Mouse (Mus musculus): Measurements from ENCODE around the gene Chd2.
"Not testable (repeated sequence)": the region's sequence is repeated elsewhere in the genome, so short reads cannot be mapped to it uniquely, and the experiment has no call there.

The Chd2 gene

GRCm38 (mm10) chr7:73520231-73520630 is 21.4 kb downstream of the Chd2 start:
- DNase-seq (ENCODE audit: inconsistent ontology term) = no peak

- no peak for DNase-seq (ENCODE audit: inconsistent ontology term)
These were observed 22.4 kb downstream of the Chd2 start for GRCm38 (mm10) chr7:73519060-73519796.

DNA sequence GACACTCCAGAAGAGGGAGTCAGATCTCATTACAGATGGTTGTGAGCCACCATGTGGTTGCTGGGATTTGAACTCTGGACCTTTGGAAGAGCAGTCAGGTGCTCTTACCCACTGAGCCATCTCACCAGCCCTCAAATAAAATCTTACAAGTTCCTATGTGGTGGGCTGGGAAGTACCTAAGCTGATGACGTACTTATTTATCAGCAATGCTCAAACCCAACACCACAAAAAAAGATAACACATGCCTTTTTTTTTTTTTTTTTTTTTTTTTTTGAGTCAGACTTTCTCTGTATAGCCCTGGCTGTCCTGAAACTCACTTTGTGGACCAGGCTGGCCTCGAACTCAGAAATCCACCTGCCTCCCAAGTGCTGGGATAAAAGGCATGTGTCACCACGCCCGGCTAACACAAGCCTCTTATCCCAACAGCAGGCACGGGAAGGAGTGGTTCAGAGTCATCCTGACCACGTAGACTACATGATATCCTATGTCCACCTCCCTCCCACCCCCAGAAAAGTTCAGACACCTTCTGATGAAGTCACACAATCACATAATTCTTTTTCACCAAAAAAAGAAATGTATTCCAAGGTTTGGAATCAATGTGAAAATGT is 23.2 kb downstream of the Chd2 start:
- not testable (repeated sequence) for DNase-seq (ENCODE audit: inconsistent ontology term)

DNA sequence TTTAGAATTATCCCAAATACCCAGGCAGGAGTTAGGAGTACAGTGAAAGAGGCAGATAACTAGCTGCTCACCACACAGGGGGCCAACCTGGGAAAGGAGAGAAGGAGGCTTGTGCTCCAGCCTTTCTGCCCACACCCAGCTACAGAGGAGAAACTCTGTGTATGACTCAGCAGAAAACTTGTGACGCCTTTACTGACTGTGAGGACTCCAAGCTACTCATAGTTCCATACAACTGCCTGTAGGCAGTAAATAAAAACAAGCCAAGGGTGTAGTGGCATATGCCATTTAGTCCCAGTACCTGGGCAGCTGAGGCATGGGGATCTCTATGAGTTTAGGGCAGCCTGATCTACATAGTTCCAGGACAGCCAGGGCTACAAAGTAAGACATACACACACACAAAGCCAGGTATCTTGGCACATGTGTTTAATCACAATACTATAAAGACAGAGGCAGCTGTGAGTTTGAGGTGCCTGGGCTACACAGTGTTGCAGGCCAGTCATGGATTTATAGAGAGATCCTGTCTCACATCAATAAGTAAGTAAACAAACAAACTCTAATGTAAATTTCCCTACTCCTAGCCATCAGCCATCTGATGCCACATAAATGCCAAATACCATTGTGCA is 24.1 kb downstream of the Chd2 start:
- DNase-seq (ENCODE audit: inconsistent ontology term) = peak; percentile 36

DNA sequence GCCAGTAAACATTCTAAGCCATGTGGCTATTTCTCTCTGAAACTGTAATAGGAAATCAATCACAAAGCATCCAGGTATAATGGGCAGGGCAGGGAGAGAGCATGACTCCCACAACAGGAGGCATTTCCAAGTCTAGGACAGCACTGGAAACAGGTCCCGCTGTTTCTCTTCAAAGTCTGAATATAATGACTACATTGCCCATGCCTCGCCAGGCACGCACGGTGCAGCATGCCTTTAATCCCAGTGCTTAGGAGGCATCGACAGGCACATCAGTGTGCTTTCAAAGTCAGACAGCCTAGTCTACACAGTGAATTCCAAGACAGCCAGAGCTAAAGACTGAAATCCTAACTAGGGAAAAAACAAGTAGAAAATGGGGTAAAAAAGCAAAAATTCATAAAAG is 24.8 kb downstream of the Chd2 start:
- no peak for DNase-seq (ENCODE audit: inconsistent ontology term)

- no peak for DNase-seq (ENCODE audit: inconsistent ontology term)
These were observed 27.1 kb downstream of the Chd2 start for GRCm38 (mm10) chr7:73514560-73514959.

DNA sequence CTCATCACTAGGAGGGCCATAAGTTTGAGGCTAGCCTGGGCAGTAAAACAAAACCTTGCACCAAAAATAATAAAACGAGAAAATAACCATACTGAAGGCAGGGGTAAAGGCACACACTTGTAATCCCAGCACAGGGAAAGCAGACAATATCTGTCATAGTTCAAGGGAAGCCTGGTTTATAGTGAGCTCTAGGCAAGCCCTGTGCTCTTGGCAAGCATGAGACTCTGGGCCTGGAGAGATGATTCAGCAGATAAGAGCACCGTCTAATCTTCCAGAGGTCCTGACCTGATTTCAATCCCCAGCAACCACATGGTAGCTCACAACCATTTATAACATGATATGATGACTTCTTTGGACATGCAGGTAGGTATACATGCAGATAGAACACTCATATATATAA is 29.2 kb downstream of the Chd2 start:
- no peak for DNase-seq (ENCODE audit: inconsistent ontology term)

DNA sequence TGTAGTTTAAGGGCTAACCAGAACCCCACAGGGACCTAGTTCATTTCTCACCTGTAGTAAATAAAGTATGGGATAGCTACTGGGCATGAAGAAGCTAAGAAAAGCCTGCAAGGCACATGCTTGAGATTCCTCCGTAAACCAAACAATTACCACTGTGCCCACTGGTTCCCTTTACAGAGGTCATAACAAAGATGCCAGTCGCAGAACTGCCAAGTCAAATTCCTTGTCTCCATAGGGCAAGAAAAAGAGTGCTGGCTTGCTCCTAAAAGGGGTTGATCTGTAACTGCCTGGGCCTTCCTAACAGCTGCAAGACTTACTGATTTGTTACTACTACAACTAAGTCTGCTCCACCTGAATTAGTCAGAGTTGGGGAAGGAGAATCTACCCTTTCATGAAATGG is 32.9 kb downstream of the Chd2 start:
- peak; percentile 85 for DNase-seq (ENCODE audit: inconsistent ontology term)

GRCm38 (mm10) chr7:73507491-73507890 is 34.1 kb downstream of the Chd2 start:
- peak; percentile 60 for DNase-seq (ENCODE audit: inconsistent ontology term)

DNA sequence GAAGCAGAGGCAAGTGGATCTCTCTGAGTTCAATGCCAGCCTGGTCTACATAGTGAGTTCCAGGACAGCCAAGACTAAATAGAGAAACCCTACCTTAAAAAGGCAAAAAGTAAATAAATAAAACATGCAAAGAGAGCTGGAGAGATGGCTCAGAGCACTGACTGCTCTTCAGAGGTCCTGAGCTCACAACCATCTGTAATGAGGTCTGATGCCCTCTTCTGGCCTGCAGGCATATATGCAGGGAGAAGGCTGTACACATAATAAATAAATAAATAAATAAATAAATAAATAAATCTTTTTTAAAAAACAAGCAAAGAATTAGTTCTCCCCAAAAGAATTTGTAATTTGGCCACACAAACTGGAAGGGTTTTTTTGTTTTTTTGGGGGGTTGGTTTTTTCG is 34.8 kb downstream of the Chd2 start:
- peak; percentile 26 for DNase-seq (ENCODE audit: inconsistent ontology term)

- no peak for DNase-seq (ENCODE audit: inconsistent ontology term)
These were observed 36.4 kb downstream of the Chd2 start for GRCm38 (mm10) chr7:73505266-73505665.

GRCm38 (mm10) chr7:73498200-73498599 is 43.4 kb downstream of the Chd2 start:
- DNase-seq (ENCODE audit: inconsistent ontology term) = no peak

DNA sequence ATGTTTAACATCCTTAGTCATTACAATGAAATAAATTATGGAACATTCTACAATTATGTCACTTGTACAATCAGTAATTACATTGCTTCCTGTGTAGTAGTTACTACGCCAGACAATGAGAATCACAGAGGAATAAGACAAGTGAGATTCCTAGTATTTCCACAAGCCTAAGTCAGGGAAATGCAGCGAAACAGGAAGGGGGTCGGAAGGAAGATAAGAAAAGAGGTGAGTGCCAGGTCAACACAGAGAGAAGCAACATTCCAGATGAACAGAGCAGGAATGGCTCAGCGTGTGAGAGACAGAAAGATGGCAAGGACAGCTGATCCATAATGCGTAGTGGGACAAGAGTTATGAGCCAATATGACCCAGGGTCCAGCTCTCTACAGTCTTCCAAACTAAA is 52.4 kb downstream of the Chd2 start:
- DNase-seq (ENCODE audit: inconsistent ontology term) = no peak

DNA sequence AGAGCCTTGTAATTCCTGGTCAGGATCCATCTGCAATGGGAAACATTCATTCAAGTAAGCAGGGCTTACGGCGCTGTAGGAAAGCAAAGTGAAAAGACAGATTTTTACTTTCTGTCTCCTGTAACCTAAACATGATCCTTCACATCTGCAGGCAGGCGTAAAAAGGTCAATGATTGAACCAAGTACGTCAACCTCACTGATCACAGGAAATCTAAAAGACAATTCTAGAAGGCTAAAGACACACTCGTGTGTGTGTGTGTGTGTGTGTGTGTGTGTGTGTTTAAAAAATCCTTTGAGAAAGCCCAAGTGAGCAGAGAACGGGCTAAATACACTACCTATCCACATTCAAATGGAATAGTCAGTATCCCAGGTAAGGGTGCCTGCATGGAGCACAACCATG is 60.5 kb downstream of the Chd2 start:
- no peak for DNase-seq (ENCODE audit: inconsistent ontology term)

GRCm38 (mm10) chr7:73479506-73479905 is 62.1 kb downstream of the Chd2 start:
- no peak for DNase-seq (ENCODE audit: inconsistent ontology term)

- no peak for DNase-seq (ENCODE audit: inconsistent ontology term)
These were observed 63.2 kb downstream of the Chd2 start for GRCm38 (mm10) chr7:73478157-73479058.

- no peak for DNase-seq (ENCODE audit: inconsistent ontology term)
These were observed 73.9 kb downstream of the Chd2 start for GRCm38 (mm10) chr7:73467741-73468140.

DNA sequence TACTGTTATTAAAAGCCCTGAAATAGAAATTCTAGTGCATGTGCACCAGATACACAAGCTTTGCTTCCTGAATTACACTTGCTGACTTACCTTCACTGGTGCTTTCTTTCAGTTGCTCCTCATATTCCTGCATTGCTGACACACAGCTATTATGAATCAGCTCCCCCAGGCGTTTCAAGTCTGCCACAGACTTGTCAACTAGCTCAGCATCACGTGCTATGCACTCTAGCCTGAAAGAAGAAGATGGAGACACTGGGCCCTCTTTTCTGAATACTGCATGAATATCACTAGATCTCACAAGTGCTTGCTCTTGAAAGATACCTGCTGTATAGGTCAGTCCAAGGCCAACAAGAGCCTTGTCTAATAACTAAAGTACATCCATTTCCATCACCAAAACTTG is 78.1 kb downstream of the Chd2 start:
- no peak for DNase-seq (ENCODE audit: inconsistent ontology term)

DNA sequence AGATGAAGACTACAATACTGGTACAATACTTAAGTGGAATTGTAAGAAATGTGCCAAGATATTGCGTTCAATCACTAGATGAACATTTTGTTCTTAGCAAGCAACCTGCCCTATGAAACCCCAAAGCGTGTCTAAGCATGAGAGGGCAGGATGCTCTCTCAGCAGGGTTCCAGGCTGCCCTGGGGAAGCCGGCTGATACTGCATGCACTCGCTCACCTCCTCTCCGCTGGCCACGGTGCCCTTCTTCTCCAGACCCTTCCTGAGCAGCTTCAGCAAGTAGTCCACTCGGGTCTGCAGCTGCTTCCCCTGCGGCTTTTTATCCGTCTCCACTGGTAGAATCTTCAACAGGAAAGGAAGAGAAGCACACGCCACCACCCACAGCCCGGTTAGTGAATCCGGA is 87.5 kb downstream of the Chd2 start:
- DNase-seq (ENCODE audit: inconsistent ontology term) = no peak

DNA sequence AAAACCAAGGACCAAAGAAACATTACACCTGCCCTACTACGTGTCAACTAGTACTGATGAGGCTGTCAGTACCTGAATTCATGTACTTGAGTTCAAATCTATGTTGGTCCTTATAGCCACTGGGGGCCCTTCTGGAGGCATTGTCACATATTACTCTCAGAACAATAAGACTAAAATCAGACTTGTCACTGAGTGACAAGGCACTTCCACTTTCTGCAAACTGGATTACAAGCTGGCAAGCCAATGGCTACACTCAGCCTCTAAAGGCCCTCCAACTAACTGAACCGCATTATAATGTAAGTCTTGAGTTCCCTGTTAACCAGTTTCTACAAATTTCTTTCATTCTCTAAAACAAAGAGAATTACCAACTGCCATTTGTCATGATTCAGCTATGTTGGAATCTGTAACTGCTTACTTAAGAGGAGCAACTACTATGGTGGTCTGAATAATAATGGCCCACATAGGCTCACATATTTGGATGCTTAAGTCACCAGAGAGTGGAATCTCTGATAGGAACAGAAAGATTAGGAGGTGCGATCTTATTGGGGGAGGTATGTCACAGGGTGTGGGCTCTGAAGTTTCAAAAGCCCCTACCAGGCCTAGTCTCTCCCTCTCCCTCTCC is 89.3 kb downstream of the Chd2 start:
- DNase-seq (ENCODE audit: inconsistent ontology term) = peak; percentile 91

DNA sequence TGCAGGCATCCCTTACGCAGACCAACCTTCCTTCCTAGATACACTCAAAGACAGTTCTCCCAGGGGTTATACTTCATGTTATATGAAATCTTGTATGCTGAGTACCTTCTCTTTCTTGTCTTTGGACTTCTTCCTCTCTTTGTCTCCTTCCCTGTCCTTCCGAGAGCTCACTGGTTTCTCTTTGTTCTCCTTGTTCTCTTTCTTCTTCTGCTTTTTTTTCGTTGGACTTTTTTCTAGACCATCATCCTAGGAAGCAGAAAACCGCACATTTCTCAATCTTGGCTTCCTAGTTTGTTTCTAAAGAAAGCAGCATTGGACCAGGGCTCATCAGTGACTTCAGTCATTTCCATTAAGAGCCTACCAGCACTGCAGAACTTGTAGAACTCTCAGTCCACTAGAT is 90.0 kb downstream of the Chd2 start:
- no peak for DNase-seq (ENCODE audit: inconsistent ontology term)

DNA sequence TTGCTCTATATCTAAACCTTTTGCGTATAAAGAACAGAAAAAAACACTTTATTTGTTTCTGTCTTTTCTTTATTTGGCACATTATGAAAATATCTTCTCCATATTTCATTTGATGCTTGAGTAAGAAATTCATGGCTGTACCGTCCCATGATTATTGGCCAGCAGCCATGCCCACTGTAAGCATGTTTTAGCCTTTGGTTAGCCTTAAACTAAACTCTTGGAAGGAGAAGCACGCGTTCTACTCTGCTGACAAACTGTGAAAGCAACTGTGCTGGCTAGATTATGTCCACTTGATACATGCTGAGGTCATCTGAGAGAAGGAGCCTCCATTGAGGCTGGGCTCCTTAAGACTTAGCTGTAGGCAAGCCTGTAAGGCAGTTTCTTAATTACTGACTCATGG is 99.4 kb downstream of the Chd2 start:
- no peak for DNase-seq (ENCODE audit: inconsistent ontology term)
